Comparison of ENCODE assay signal across 37 mouse cellular contexts in the genomic region with DNA sequence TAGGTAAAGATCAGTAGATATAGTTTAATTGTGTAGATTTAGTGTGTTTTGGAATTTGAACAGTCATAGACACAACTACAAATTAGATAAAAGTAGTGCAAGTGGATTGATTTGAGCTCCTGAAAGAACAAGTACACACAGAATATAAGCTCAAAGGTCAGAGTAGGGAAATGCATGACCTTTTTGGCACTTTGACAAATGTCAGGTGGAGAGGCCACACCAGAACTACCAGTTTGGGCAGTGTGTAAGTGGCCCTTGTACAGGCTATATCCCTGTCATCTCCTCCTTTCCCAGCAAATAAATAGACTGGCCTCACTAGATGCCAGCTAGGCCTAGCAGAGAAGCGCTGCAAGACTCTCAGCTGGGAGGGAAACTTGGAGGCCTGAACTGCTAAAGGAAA. TPM values are rescaled to one million over a fixed set of nuclear protein-coding genes. Genes with fewer than 3 reads are reported as not detected.
DNase-seq lines count a peak whose midpoint lies in the region; ATAC-seq and TF ChIP-seq lines count a peak whose summit lies in the region.
"Had no signal": no experiment of that assay in that cellular context is flagged by ENCODE, and none has a peak within 500 bp of the region (broad histone marks: within the 10 kb centered on the region; RNA-seq: fewer than 3 reads in every experiment).

A gene (plus strand): TSS at position 339 of the 400 bp plus-strand sequence.

- no peaks in the 10 kb centered on the region for H3K27me3 ChIP-seq in kidney, adult 2 months (replicated peaks; ENCODE audit: control insufficient read depth, insufficient read depth, low read length)
- no peaks in the 10 kb centered on the region for H3K27me3 ChIP-seq in kidney, embryonic 15.5 days
- H3K27me3 ChIP-seq in liver, embryonic 16.5 days (ENCODE audit: control insufficient read depth, insufficient read depth, low read depth, low read length) = no peaks in the 10 kb centered on the region
- H3K27me3 ChIP-seq in liver, embryonic 12.5 days (replicated peaks) = no peaks in the 10 kb centered on the region
- no peaks in the 10 kb centered on the region for H3K27me3 ChIP-seq in forebrain, postnatal 0 days (ENCODE audit: insufficient read depth, low read length)
- H3K27me3 ChIP-seq: embryonic facial prominence, embryonic 12.5 days; forebrain, embryonic 15.5 days; liver, embryonic 13.5 days; midbrain, embryonic 15.5 days; neural tube, embryonic 15.5 days had no signal

- H3K9ac ChIP-seq in kidney, embryonic 15.5 days = no peak within 1 kb of the TSS
- H3K9ac ChIP-seq in liver, embryonic 16.5 days (ENCODE audit: low read depth, low read length) = no peak within 1 kb of the TSS
- no peak within 1 kb of the TSS for H3K9ac ChIP-seq in liver, embryonic 12.5 days
- no peak within 1 kb of the TSS for H3K9ac ChIP-seq in forebrain, postnatal 0 days
- H3K9ac ChIP-seq: embryonic facial prominence, embryonic 12.5 days; forebrain, embryonic 15.5 days; liver, embryonic 13.5 days; midbrain, embryonic 15.5 days; neural tube, embryonic 15.5 days had no signal

- no peaks in the 10 kb centered on the region for H3K9me3 ChIP-seq in kidney, embryonic 15.5 days (replicated peaks)
- no peaks in the 10 kb centered on the region for H3K9me3 ChIP-seq in liver, embryonic 16.5 days (replicated peaks; ENCODE audit: control insufficient read depth, low read length)
- no peaks in the 10 kb centered on the region for H3K9me3 ChIP-seq in liver, embryonic 12.5 days (replicated peaks)
- H3K9me3 ChIP-seq in forebrain, postnatal 0 days (ENCODE audit: low read length) = no peaks in the 10 kb centered on the region
- H3K9me3 ChIP-seq: forebrain, embryonic 15.5 days; liver, embryonic 13.5 days; midbrain, embryonic 15.5 days had no signal

- no peak within 1 kb of the TSS for H3K4me2 ChIP-seq in kidney, embryonic 15.5 days
- no peak within 1 kb of the TSS for H3K4me2 ChIP-seq in liver, embryonic 16.5 days (ENCODE audit: low read depth, low read length)
- no peak within 1 kb of the TSS for H3K4me2 ChIP-seq in liver, embryonic 12.5 days
- no peak within 1 kb of the TSS for H3K4me2 ChIP-seq in forebrain, postnatal 0 days (ENCODE audit: low read depth)
- H3K4me2 ChIP-seq: embryonic facial prominence, embryonic 12.5 days; forebrain, embryonic 15.5 days; liver, embryonic 13.5 days; midbrain, embryonic 15.5 days; neural tube, embryonic 15.5 days had no signal

- H3K4me1 ChIP-seq in kidney, adult 2 months (ENCODE audit: control insufficient read depth, insufficient read depth, low read length) = no peaks in the 10 kb centered on the region
- no peaks in the 10 kb centered on the region for H3K4me1 ChIP-seq in kidney, embryonic 15.5 days
- H3K4me1 ChIP-seq in liver, embryonic 16.5 days (ENCODE audit: control insufficient read depth, low read depth, low read length) = no peaks in the 10 kb centered on the region
- H3K4me1 ChIP-seq in liver, embryonic 12.5 days = no peaks in the 10 kb centered on the region
- H3K4me1 ChIP-seq in forebrain, postnatal 0 days (ENCODE audit: insufficient read depth) = no peaks in the 10 kb centered on the region
- H3K4me1 ChIP-seq: embryonic facial prominence, embryonic 12.5 days; forebrain, embryonic 10.5 days; forebrain, embryonic 15.5 days; liver, embryonic 13.5 days; midbrain, embryonic 15.5 days; neural tube, embryonic 15.5 days had no signal

- H3K27ac ChIP-seq in kidney, adult 2 months (ENCODE audit: insufficient read depth, low read depth, low read length) = no peak within 1 kb of the TSS
- no peak within 1 kb of the TSS for H3K27ac ChIP-seq in kidney, embryonic 15.5 days
- H3K27ac ChIP-seq in liver, embryonic 16.5 days (ENCODE audit: low read length) = no peak within 1 kb of the TSS
- H3K27ac ChIP-seq in liver, embryonic 12.5 days = no peak within 1 kb of the TSS
- H3K27ac ChIP-seq in forebrain, postnatal 0 days (ENCODE audit: low read depth, low read length) = no peak within 1 kb of the TSS
- H3K27ac ChIP-seq: embryonic facial prominence, embryonic 12.5 days; forebrain, embryonic 10.5 days; forebrain, embryonic 15.5 days; liver, embryonic 13.5 days; midbrain, embryonic 15.5 days; neural tube, embryonic 15.5 days had no signal

- TF ChIP-seq POLR2A in kidney, adult 2 months (IDR thresholded peaks at IDR 0.05; ENCODE audit: low read depth, low read length) = no peak

- 88% methylated on average over 1 of the region's 1 CpGs for WGBS in kidney, adult 2 months
- 82% methylated on average over 1 of the region's 1 CpGs for WGBS in kidney, embryonic 15.5 days
- 46% methylated on average over 1 of the region's 1 CpGs for WGBS in liver, embryonic 16.5 days (ENCODE audit: insufficient replicate concordance)
- 63% methylated on average over 1 of the region's 1 CpGs for WGBS in liver, embryonic 12.5 days (ENCODE audit: insufficient replicate concordance)
- WGBS in forebrain, postnatal 0 days = 83% methylated on average over 1 of the region's 1 CpGs

- H3K36me3 ChIP-seq in kidney, adult 2 months (ENCODE audit: control insufficient read depth, insufficient read depth, low read length) = no peaks in the 10 kb centered on the region
- H3K36me3 ChIP-seq in kidney, embryonic 15.5 days = no peaks in the 10 kb centered on the region
- H3K36me3 ChIP-seq in liver, embryonic 16.5 days (ENCODE audit: control insufficient read depth, insufficient read depth) = no peaks in the 10 kb centered on the region
- no peaks in the 10 kb centered on the region for H3K36me3 ChIP-seq in liver, embryonic 12.5 days
- no peaks in the 10 kb centered on the region for H3K36me3 ChIP-seq in forebrain, postnatal 0 days (ENCODE audit: insufficient read depth)
- H3K36me3 ChIP-seq: embryonic facial prominence, embryonic 12.5 days; forebrain, embryonic 10.5 days; forebrain, embryonic 15.5 days; liver, embryonic 13.5 days; midbrain, embryonic 15.5 days; neural tube, embryonic 15.5 days had no signal

- TF ChIP-seq CTCF in kidney, adult 2 months (conservative IDR thresholded peaks at IDR 0.05; ENCODE audit: insufficient read depth, insufficient read length, low read depth, low read length) = no peak
- TF ChIP-seq CTCF in forebrain, postnatal 0 days (IDR thresholded peaks at IDR 0.05; ENCODE audit: low read depth) = no peak

- no peak for ATAC-seq in kidney, embryonic 15.5 days (replicated peaks; ENCODE audit: low FRiP score)
- ATAC-seq in liver, embryonic 16.5 days (ENCODE audit: low read depth) = peak; percentile 64; the same call in 1 of the 2 replicates
- no peak for ATAC-seq in liver, embryonic 12.5 days
- no peak for ATAC-seq in forebrain, postnatal 0 days
- ATAC-seq: CD4-positive, CD25-positive, alpha-beta regulatory T cell, adult 4 months; forebrain, embryonic 15.5 days; hindbrain, embryonic 16.5 days; midbrain, embryonic 15.5 days had no signal

- peak; percentile 17 for DNase-seq in kidney, adult 2 months
- DNase-seq in urinary bladder, postnatal 14 days (ENCODE audit: low spot score) = peak; percentile 15
- DNase-seq in urinary bladder, postnatal 10 days (ENCODE audit: low spot score) = no peak
- no peak for DNase-seq in forebrain, postnatal 0 days
- DNase-seq: adrenal gland, postnatal 14 days; cerebellum, adult 11 months; cerebellum, adult 9-11 months; embryo, embryonic 11 days; heart, postnatal 14 days; liver, embryonic 13.5 days; retina, postnatal 1 day; right cerebral cortex, postnatal 14 days; thymus, postnatal 4 days had no signal

- no peak within 1 kb of the TSS for H3K4me3 ChIP-seq in kidney, adult 2 months (ENCODE audit: insufficient read depth, low read depth, low read length)
- H3K4me3 ChIP-seq in kidney, embryonic 15.5 days (replicated peaks) = no peak within 1 kb of the TSS
- H3K4me3 ChIP-seq in liver, embryonic 16.5 days (ENCODE audit: low read depth, low read length) = no peak within 1 kb of the TSS
- H3K4me3 ChIP-seq in liver, embryonic 12.5 days = no peak within 1 kb of the TSS
- H3K4me3 ChIP-seq in forebrain, postnatal 0 days (ENCODE audit: low read depth, low read length) = no peak within 1 kb of the TSS
- H3K4me3 ChIP-seq: embryonic facial prominence, embryonic 12.5 days; forebrain, embryonic 10.5 days; forebrain, embryonic 15.5 days; liver, embryonic 13.5 days; midbrain, embryonic 15.5 days; neural tube, embryonic 15.5 days had no signal

RNA-seq across cellular contexts. Expression of the gene that starts here (rescaled TPM):
- not detected in 2 replicates for polyA plus RNA-seq in kidney, adult 2 months (2012; rRNA removed)
- not detected in 2 replicates for polyA plus RNA-seq in kidney, embryonic 15.5 days (2015; fragmentation: Nextera tagmentation; extraction: Ambion mirVana)
- 0.12 and 0.13 TPM in 2 replicates for polyA plus RNA-seq in liver, embryonic 16.5 days (2015; fragmentation: Nextera tagmentation; extraction: Ambion mirVana)
- not detected in 2 replicates for polyA plus RNA-seq in liver, embryonic 12.5 days (2016; fragmentation: Nextera tagmentation; extraction: Ambion mirVana)
- total RNA-seq in forebrain, postnatal 0 days (2014; rRNA removed) = not detected in 2 replicates
- polyA plus RNA-seq in forebrain, postnatal 0 days (2015; fragmentation: Nextera tagmentation; extraction: Ambion mirVana) = not detected in 2 replicates
- total RNA-seq: adrenal gland, postnatal 14 days; gastrocnemius, adult 8-10 months; gastrocnemius, postnatal 4 days; heart, postnatal 14 days; layer of hippocampus, adult 18-20 months; left cerebral cortex, adult 18-20 months; left cerebral cortex, postnatal 14 days had no signal
- polyA plus RNA-seq: CD4-positive, CD25-positive, alpha-beta regulatory T cell, adult 4 months; embryonic facial prominence, embryonic 12.5 days; forebrain, embryonic 10.5 days; forebrain, embryonic 15.5 days; heart, embryonic 14.5 days; hindbrain, embryonic 11.5 days; hindbrain, embryonic 16.5 days; intestine, embryonic 14.5 days; kidney, embryonic 16.5 days; limb, embryonic 11.5 days; liver, embryonic 13.5 days; lung, embryonic 16.5 days; midbrain, embryonic 15.5 days; neural tube, embryonic 15.5 days; small intestine, adult 2 months; stomach, embryonic 14.5 days; thymus, postnatal 0 days had no signal

Comparison
In these comparisons a context has a peak if more than half of its experiments do, and no peak if none do; other contexts are left out.
1. Peak in DNase-seq in kidney, adult 2 months; RNA of the gene not detected or under 1 TPM.
2. Peak in ATAC-seq in liver, embryonic 16.5 days; RNA of the gene not detected or under 1 TPM.